In genomic region chr9:107685231-107685981, GRCm38 (mm10) we compare ENCODE assay signal across 9 mouse cellular contexts. TPM values are rescaled to one million over a fixed set of nuclear protein-coding genes. Genes with fewer than 3 reads are reported as not detected.
A peak's percentile ranks its signal among the peaks of the same experiment; 100 is the strongest.
DNase-seq lines count a peak whose midpoint lies in the region; ATAC-seq and TF ChIP-seq lines count a peak whose summit lies in the region.
"Had no signal": no experiment of that assay in that cellular context is flagged by ENCODE, and none has a peak within 500 bp of the region (broad histone marks: within the 10 kb centered on the region; RNA-seq: fewer than 3 reads in every experiment).

No protein-coding gene starts in this region.

- H3K9ac ChIP-seq in kidney, postnatal 0 days (ENCODE audit: low read depth, low read length), result no peak overlapping the region
- no peak overlapping the region for H3K9ac ChIP-seq in stomach, postnatal 0 days (ENCODE audit: low read length)

- no peak for DNase-seq in testis, postnatal 14 days (ENCODE audit: low spot score)
- no peak for DNase-seq in heart, embryonic 10.5 days (ENCODE audit: low spot score)
- DNase-seq in kidney, postnatal 0 days (ENCODE audit: low spot score), result peak; percentile 84
- peak; percentile 77 to 79 for DNase-seq in lung, postnatal 4 days
- DNase-seq in stomach, postnatal 0 days (ENCODE audit: low spot score), result peak; percentile 72
- DNase-seq in left cerebral cortex, adult 18-20 months (ENCODE audit: low spot score in 2 of 2), result no peak

- no peak overlapping the region for H3K4me2 ChIP-seq in kidney, postnatal 0 days (ENCODE audit: low read length)
- no peak overlapping the region for H3K4me2 ChIP-seq in stomach, postnatal 0 days (replicated peaks; ENCODE audit: low read depth)

- TF ChIP-seq EP300 in stomach, postnatal 0 days (optimal IDR thresholded peaks at IDR 0.05), result no peak

- no peak overlapping the region for H3K4me3 ChIP-seq in testis, adult 2 months (ENCODE audit: control insufficient read depth, low read depth, low read length)
- H3K4me3 ChIP-seq in heart, embryonic 10.5 days, result no peak overlapping the region
- no peak overlapping the region for H3K4me3 ChIP-seq in kidney, postnatal 0 days (replicated peaks; ENCODE audit: low read depth, low read length)
- no peak overlapping the region for H3K4me3 ChIP-seq in stomach, postnatal 0 days (ENCODE audit: low read depth, low read length)

- no peaks in the 10 kb centered on the region for H3K27me3 ChIP-seq in testis, adult 2 months (ENCODE audit: control insufficient read depth, insufficient read depth, low read length)
- peaks cover 14% of the 10 kb centered on the region; the same call in 1 of the 2 replicates for H3K27me3 ChIP-seq in heart, embryonic 10.5 days (ENCODE audit: insufficient read depth, poor library complexity, severe bottlenecking)
- H3K27me3 ChIP-seq in kidney, postnatal 0 days (ENCODE audit: insufficient read depth, low read length), result no peaks in the 10 kb centered on the region
- H3K27me3 ChIP-seq in stomach, postnatal 0 days (ENCODE audit: control insufficient read depth, insufficient read depth, low read length), result no peaks in the 10 kb centered on the region

- peak; percentile 48; the same call in 1 of the 2 replicates for TF ChIP-seq CTCF in testis, adult 2 months (IDR thresholded peaks at IDR 0.05; ENCODE audit: control insufficient read depth, insufficient read depth, insufficient replicate concordance, low read depth, low read length)
- TF ChIP-seq CTCF in kidney, postnatal 0 days (IDR thresholded peaks at IDR 0.05; ENCODE audit: low read depth), result peak; percentile 88
- peak; percentile 88 for TF ChIP-seq CTCF in stomach, postnatal 0 days (IDR thresholded peaks at IDR 0.05; ENCODE audit: low read depth)

- no peaks in the 10 kb centered on the region for H3K9me3 ChIP-seq in heart, embryonic 10.5 days
- no peaks in the 10 kb centered on the region for H3K9me3 ChIP-seq in kidney, postnatal 0 days (replicated peaks; ENCODE audit: low read length)
- H3K9me3 ChIP-seq in stomach, postnatal 0 days (ENCODE audit: control insufficient read depth, low read length), result no peaks in the 10 kb centered on the region

- ATAC-seq in common myeloid progenitor, adult 5-6 weeks (replicated peaks; ENCODE audit: low read depth, poor library complexity, severe bottlenecking), result peak; percentile 81
- ATAC-seq in kidney, postnatal 0 days (replicated peaks; ENCODE audit: low FRiP score, low read depth), result peak; percentile 69
- peak; percentile 60 for ATAC-seq in stomach, postnatal 0 days (ENCODE audit: low FRiP score, low TSS enrichment)

- no peak for TF ChIP-seq POLR2A in testis, adult 2 months (IDR thresholded peaks at IDR 0.05; ENCODE audit: control insufficient read depth, low read depth, low read length)

- 51% methylated on average over 17 of the region's 17 CpGs for WGBS in heart, embryonic 10.5 days
- WGBS in kidney, postnatal 0 days, result 34% methylated on average over 17 of the region's 17 CpGs
- WGBS in stomach, postnatal 0 days, result 34% methylated on average over 17 of the region's 17 CpGs

- H3K27ac ChIP-seq in testis, adult 2 months (ENCODE audit: control insufficient read depth, insufficient read depth, low read depth, low read length), result no peak overlapping the region
- H3K27ac ChIP-seq in heart, embryonic 10.5 days, result 0 out of 2 replicates have a peak overlapping the region, but pooled peaks have one; percentile 13
- H3K27ac ChIP-seq in kidney, postnatal 0 days, result no peak overlapping the region
- H3K27ac ChIP-seq in stomach, postnatal 0 days (replicated peaks), result no peak overlapping the region

- no peaks in the 10 kb centered on the region for H3K4me1 ChIP-seq in testis, adult 2 months (ENCODE audit: control insufficient read depth, insufficient read depth, low read length)
- peaks cover 28% of the 10 kb centered on the region for H3K4me1 ChIP-seq in heart, embryonic 10.5 days
- no peaks in the 10 kb centered on the region for H3K4me1 ChIP-seq in kidney, postnatal 0 days (replicated peaks; ENCODE audit: insufficient read depth, low read length)
- H3K4me1 ChIP-seq in stomach, postnatal 0 days (replicated peaks; ENCODE audit: control insufficient read depth, insufficient read depth), result no peaks in the 10 kb centered on the region

- H3K36me3 ChIP-seq in testis, adult 2 months (ENCODE audit: control insufficient read depth, insufficient read depth, low read length), result no peaks in the 10 kb centered on the region
- H3K36me3 ChIP-seq in heart, embryonic 10.5 days, result peaks cover 56% of the 10 kb centered on the region
- peaks cover 43% of the 10 kb centered on the region for H3K36me3 ChIP-seq in kidney, postnatal 0 days (ENCODE audit: insufficient read depth, low read length)
- peaks cover 23% of the 10 kb centered on the region for H3K36me3 ChIP-seq in stomach, postnatal 0 days (ENCODE audit: control insufficient read depth, insufficient read depth, low read length)

RNA-seq across cellular contexts. Expression of gene Gnat1, which starts 5.9 kb away (rescaled TPM):
- polyA plus RNA-seq in testis, adult 2 months (2012; rRNA removed), result 0.05 and 0.12 TPM in 2 replicates
- total RNA-seq in common myeloid progenitor, adult 5-6 weeks (2017), result not detected in 2 replicates
- polyA plus RNA-seq in heart, embryonic 10.5 days (2016; fragmentation: Nextera tagmentation; extraction: Ambion mirVana), result 1.2 and 3.2 TPM in 2 replicates
- 0.89 and 1.2 TPM in 2 replicates for polyA plus RNA-seq in kidney, postnatal 0 days (2015; fragmentation: Nextera tagmentation; extraction: Ambion mirVana)
- polyA plus RNA-seq in stomach, postnatal 0 days (2015; fragmentation: Nextera tagmentation; extraction: Ambion mirVana), result 2.1 and 2.9 TPM in 2 replicates
- total RNA-seq in left cerebral cortex, adult 18-20 months (2021), result under 1 TPM; 0.35 to 0.73 TPM
- total RNA-seq: gastrocnemius, adult 8-10 months had no signal

RNA-seq across cellular contexts. Expression of gene Slc38a3, which starts 16.1 kb away (rescaled TPM):
- polyA plus RNA-seq in testis, adult 2 months (2012; rRNA removed), result 0.10 and 0.32 TPM in 2 replicates
- not detected in 2 replicates for total RNA-seq in common myeloid progenitor, adult 5-6 weeks (2017)
- polyA plus RNA-seq in heart, embryonic 10.5 days (2016; fragmentation: Nextera tagmentation; extraction: Ambion mirVana), result 4.2 and 4.5 TPM in 2 replicates
- 12.9 and 14.7 TPM in 2 replicates for polyA plus RNA-seq in kidney, postnatal 0 days (2015; fragmentation: Nextera tagmentation; extraction: Ambion mirVana)
- polyA plus RNA-seq in stomach, postnatal 0 days (2015; fragmentation: Nextera tagmentation; extraction: Ambion mirVana), result 0.95 and 1.1 TPM in 2 replicates
- 10 to 100 TPM; 66.6 to 84.4 TPM for total RNA-seq in left cerebral cortex, adult 18-20 months (2021)

RNA-seq across cellular contexts. Expression of gene Sema3f, which starts 24.9 kb away (rescaled TPM):
- polyA plus RNA-seq in testis, adult 2 months (2012; rRNA removed), result 9.9 and 12.0 TPM in 2 replicates
- 0.23 TPM in 1 of 2 replicates, not detected in the other for total RNA-seq in common myeloid progenitor, adult 5-6 weeks (2017)
- 4.7 and 13.2 TPM in 2 replicates for polyA plus RNA-seq in heart, embryonic 10.5 days (2016; fragmentation: Nextera tagmentation; extraction: Ambion mirVana)
- polyA plus RNA-seq in kidney, postnatal 0 days (2015; fragmentation: Nextera tagmentation; extraction: Ambion mirVana), result 16.2 and 17.3 TPM in 2 replicates
- polyA plus RNA-seq in stomach, postnatal 0 days (2015; fragmentation: Nextera tagmentation; extraction: Ambion mirVana), result 11.7 and 15.1 TPM in 2 replicates
- 10 to 100 TPM; 13.1 to 13.9 TPM for total RNA-seq in left cerebral cortex, adult 18-20 months (2021)

RNA-seq across cellular contexts. Expression of gene Gnai2, which starts 50.2 kb away (rescaled TPM):
- polyA plus RNA-seq in testis, adult 2 months (2012; rRNA removed), result 87.7 and 103 TPM in 2 replicates
- 319 and 345 TPM in 2 replicates for total RNA-seq in common myeloid progenitor, adult 5-6 weeks (2017)
- polyA plus RNA-seq in heart, embryonic 10.5 days (2016; fragmentation: Nextera tagmentation; extraction: Ambion mirVana), result 359 and 404 TPM in 2 replicates
- 351 and 359 TPM in 2 replicates for polyA plus RNA-seq in kidney, postnatal 0 days (2015; fragmentation: Nextera tagmentation; extraction: Ambion mirVana)
- polyA plus RNA-seq in stomach, postnatal 0 days (2015; fragmentation: Nextera tagmentation; extraction: Ambion mirVana), result 189 and 195 TPM in 2 replicates
- total RNA-seq in left cerebral cortex, adult 18-20 months (2021), result 100 to 1,000 TPM; 222 to 239 TPM

Comparison
In these comparisons a context has a peak if more than half of its experiments do, and no peak if none do; other contexts are left out.
1. DNase-seq: peak in kidney, postnatal 0 days (single experiment), lung, postnatal 4 days (2 of 2) and stomach, postnatal 0 days (single experiment); none in testis, postnatal 14 days (single experiment), heart, embryonic 10.5 days (single experiment) and left cerebral cortex, adult 18-20 months (0 of 2).
2. Peak in every context shown above with its lines, with median percentiles within 50 percentile points of each other: CTCF ChIP-seq and ATAC-seq.